Mouse (Mus musculus) heart, embryonic 11.5 days (tissue): ENCODE results near the gene Tmem100. TPM values are rescaled to one million over a fixed set of nuclear protein-coding genes. Genes with fewer than 3 reads are reported as not detected.

Experiments used
- ATAC-seq: fragments of 200-750 bp; cut with Nextera tagmentation; replicated peaks from 2 replicates; pipeline ENCODE4 v1.8.0; 2017; ENCODE audit warnings: moderate library complexity; ENCODE audit not compliant: insufficient number of reproducible peaks, low FRiP score, low TSS enrichment
- H3K27ac ChIP-seq: fragments of 300-500 bp; sonication (generic); 2 replicates; pipeline ENCODE4 v1.5.1; 2014; ENCODE audit warnings: mild to moderate bottlenecking, low read depth, low read length
- H3K27me3 ChIP-seq: fragments of 300-500 bp; sonication (generic); 2 replicates; pipeline ENCODE4 v1.6.1; 2014; ENCODE audit warnings: mild to moderate bottlenecking, low read length, mixed read lengths; ENCODE audit not compliant: control insufficient read depth, insufficient read depth
- H3K36me3 ChIP-seq: fragments of 300-500 bp; sonication (generic); 2 replicates; pipeline ENCODE4 v1.6.1; 2014; ENCODE audit warnings: mild to moderate bottlenecking, low read length, moderate library complexity, mixed read lengths; ENCODE audit not compliant: control insufficient read depth, insufficient read depth
- H3K4me1 ChIP-seq: fragments of 300-500 bp; sonication (generic); 2 replicates; pipeline ENCODE4 v1.6.1; 2014; ENCODE audit warnings: low read length; ENCODE audit not compliant: control insufficient read depth, insufficient read depth
- H3K4me2 ChIP-seq: fragments of 300-500 bp; sonication (generic); 2 replicates; pipeline ENCODE4 v1.6.1; 2014; ENCODE audit warnings: mild to moderate bottlenecking, moderate library complexity
- H3K4me3 ChIP-seq: fragments of 300-500 bp; sonication (generic); 2 replicates; pipeline ENCODE4 v1.5.1; 2014; ENCODE audit warnings: low read depth, low read length
- H3K9ac ChIP-seq: fragments of 300-500 bp; sonication (generic); 2 replicates; pipeline ENCODE4 v1.6.1; 2014; ENCODE audit warnings: mild to moderate bottlenecking, low read depth, low read length, moderate library complexity
- H3K9me3 ChIP-seq: fragments of 300-500 bp; sonication (generic); replicated peaks from 2 replicates; pipeline ENCODE4 v1.6.1; 2016; ENCODE audit warnings: low read length; ENCODE audit not compliant: control insufficient read depth
- WGBS: fragments of 180-500 bp; shearing (Covaris S2); extraction: QIAGEN DNeasy Blood & Tissue Kit; methylation state at CpG from one replicate; pipeline ENCODE4 v1.1.7; 2014; ENCODE audit not compliant: insufficient replicate concordance; 5-methylcytosine and 5-hydroxymethylcytosine counted together
- polyA plus RNA-seq: library from polyadenylated mRNA; unstranded; fragments of >200 nt; fragmentation: Nextera tagmentation; extraction: Ambion mirVana; gene quantifications from 2 replicates; pipeline ENCODE4 v1.2.1, GENCODE M21; 2014

Tmem100 gene
- polyA plus RNA-seq, 1 experiment from 2014 or later = 15.6 TPM

DNA sequence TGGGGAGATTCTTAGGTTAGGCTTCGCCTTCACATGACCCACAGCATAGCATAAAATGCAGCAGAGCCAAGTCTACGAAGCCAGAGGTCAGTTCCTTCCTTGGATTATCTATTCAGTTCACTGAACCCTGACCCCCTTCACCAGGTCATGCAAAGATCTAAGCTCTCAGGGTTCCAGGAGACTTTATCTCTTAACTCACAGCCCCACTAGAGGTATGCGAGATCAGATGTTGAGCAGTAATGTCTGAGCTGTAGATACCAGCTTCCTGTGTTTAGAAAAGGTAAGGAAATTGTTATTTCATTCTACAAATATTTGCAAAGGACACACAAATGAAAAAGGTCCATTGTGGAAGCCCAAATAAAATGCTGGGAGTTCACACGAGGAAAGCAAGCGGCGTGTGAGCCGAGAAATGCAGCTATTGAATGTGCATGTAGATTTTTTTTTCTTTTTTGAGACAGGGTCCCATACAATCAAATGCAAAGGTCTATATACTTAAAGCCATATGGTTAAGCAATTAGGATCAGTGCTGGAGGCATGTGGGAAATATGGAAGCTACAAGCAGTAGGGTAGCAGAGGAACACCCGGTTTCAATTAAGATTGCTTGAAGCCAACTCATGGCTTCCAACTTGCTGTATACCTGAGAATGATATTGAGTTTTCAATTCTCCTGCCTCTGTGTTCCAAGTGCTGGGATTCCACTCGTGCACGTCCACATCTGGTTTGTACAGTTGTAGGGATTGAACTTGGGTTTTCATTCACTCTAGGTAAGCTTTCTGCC, 51.9 kb downstream of the Tmem100 start:
- H3K4me1 ChIP-seq = no peaks in the 10 kb centered on the region
- no peaks in the 10 kb centered on the region for H3K36me3 ChIP-seq
- H3K4me3 ChIP-seq = no peak overlapping the region
- H3K4me2 ChIP-seq = no peak overlapping the region
- ATAC-seq = no peak
- no peak overlapping the region for H3K27ac ChIP-seq
- 67% methylated on average over 10 of the region's 10 CpGs for WGBS
- H3K27me3 ChIP-seq = no peaks in the 10 kb centered on the region
- H3K9me3 ChIP-seq = no peaks in the 10 kb centered on the region
- no peak overlapping the region for H3K9ac ChIP-seq

DNA sequence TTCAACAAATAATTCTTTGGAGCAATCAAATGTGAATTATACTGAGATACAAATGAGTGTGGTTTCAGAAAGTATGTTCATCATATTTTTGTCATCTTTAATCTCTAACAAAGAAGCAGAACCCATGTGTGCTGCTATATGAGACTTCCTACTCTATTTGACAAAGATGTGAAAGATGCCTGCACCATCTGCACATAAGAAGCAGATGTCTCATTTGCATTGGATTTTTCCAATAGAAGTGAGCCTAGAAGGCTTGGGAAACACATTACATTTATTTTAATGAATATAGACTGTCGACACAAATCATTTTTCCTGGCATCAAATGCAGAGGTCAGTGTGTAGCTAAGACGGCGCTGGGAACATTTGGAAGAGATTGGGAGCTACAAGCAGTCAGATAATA, 52.9 kb downstream of the Tmem100 start:
- Histone ChIP-seq H3K36me3 (no peaks in the 10 kb centered on the region), H3K4me1 (no peaks in the 10 kb centered on the region), H3K9ac (no peak overlapping the region), H3K9me3 (no peaks in the 10 kb centered on the region), H3K4me3 (no peak overlapping the region), H3K27ac (no peak overlapping the region), H3K27me3 (no peaks in the 10 kb centered on the region), H3K4me2 (no peak overlapping the region)
- no peak for ATAC-seq
- WGBS = 84% methylated on average over 3 of the region's 3 CpGs

DNA sequence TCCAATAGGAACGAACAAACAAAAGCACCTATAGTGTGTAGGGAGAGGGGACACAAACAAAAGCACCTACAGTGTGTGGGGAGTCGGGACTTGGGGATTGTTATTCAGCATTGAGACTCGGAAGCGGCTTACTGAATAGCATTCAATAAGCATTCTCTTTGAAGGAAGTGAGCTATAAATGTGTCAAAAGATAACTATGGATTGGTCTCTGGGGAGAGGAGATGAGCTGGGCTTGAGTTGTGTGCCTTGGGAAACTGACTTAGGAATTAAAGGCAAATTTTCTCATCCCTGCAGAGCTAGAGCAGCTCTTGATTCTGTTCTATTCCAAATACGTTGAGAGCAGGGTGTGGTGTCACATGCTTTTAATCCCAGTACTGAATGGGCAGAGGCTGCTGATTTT, 54.0 kb downstream of the Tmem100 start:
- no peaks in the 10 kb centered on the region for H3K4me1 ChIP-seq
- no peaks in the 10 kb centered on the region for H3K36me3 ChIP-seq
- no peak overlapping the region for H3K4me3 ChIP-seq
- no peak overlapping the region for H3K9ac ChIP-seq
- no peak for ATAC-seq
- 71% methylated on average over 5 of the region's 5 CpGs for WGBS
- no peak overlapping the region for H3K4me2 ChIP-seq
- no peak overlapping the region for H3K27ac ChIP-seq
- H3K27me3 ChIP-seq = no peaks in the 10 kb centered on the region
- H3K9me3 ChIP-seq = no peaks in the 10 kb centered on the region

Other genes with a start within 250 kb of the Tmem100 start
- 13.6 and 22.7 TPM in 2 replicates for gene Pctp, start 27.5 kb upstream of the Tmem100 start, polyA plus RNA-seq
- gene Gm45716, start 157.3 kb downstream of the Tmem100 start, polyA plus RNA-seq = 50.9 TPM in 2 replicates
- gene Mmd, start 219.1 kb downstream of the Tmem100 start, polyA plus RNA-seq = 76.1 and 93.0 TPM in 2 replicates